Mouse (Mus musculus): Measurements from ENCODE around the gene Cks2. TPM values are rescaled to one million over a fixed set of nuclear protein-coding genes. Genes with fewer than 3 reads are reported as not detected.
"Not testable (repeated sequence)": the region's sequence is repeated elsewhere in the genome, so short reads cannot be mapped to it uniquely, and the experiment has no call there.

Cks2 gene
- polyA plus RNA-seq, 1 experiment from 2014 or later = 433 TPM

- no peak overlapping the region for H3K9ac ChIP-seq
- H3K36me3 ChIP-seq = peaks cover 85% of the 10 kb centered on the region
- WGBS (ENCODE audit: insufficient replicate concordance) = 86% methylated on average over 9 of the region's 9 CpGs
These were observed 8.9 kb downstream of the Cks2 start for GRCm38 (mm10) chr13:51653961-51654360.

GRCm38 (mm10) chr13:51656516-51657235 is 11.6 kb downstream of the Cks2 start:
- Histone ChIP-seq H3K4me2 (no peak overlapping the region), H3K4me3 (replicated peaks) (no peak overlapping the region), H3K9ac (no peak overlapping the region), H3K36me3 (peaks cover 94% of the 10 kb centered on the region), H3K27me3 (no peaks in the 10 kb centered on the region), H3K27ac (no peak overlapping the region), H3K9me3 (replicated peaks) (no peaks in the 10 kb centered on the region), H3K4me1 (replicated peaks) (peaks cover 18% of the 10 kb centered on the region)
- no peak for DNase-seq
- WGBS (ENCODE audit: insufficient replicate concordance) = 90% methylated on average over 13 of the region's 13 CpGs
- no peak for ATAC-seq (ENCODE audit: low read depth)

More at GRCm38 (mm10) chr13:51653961-51654360, 8.9 kb downstream of the Cks2 start:
- H3K4me1 ChIP-seq (replicated peaks) = peaks cover 35% of the 10 kb centered on the region
- no peaks in the 10 kb centered on the region for H3K9me3 ChIP-seq (replicated peaks)
- no peak overlapping the region for H3K4me2 ChIP-seq
- DNase-seq (no peak), ATAC-seq (ENCODE audit: low read depth) (no peak)
- no peaks in the 10 kb centered on the region for H3K27me3 ChIP-seq
- H3K27ac ChIP-seq = no peak overlapping the region
- no peak overlapping the region for H3K4me3 ChIP-seq (replicated peaks)

- no peaks in the 10 kb centered on the region for H3K27me3 ChIP-seq
- no peak overlapping the region for H3K4me2 ChIP-seq
- H3K4me1 ChIP-seq (replicated peaks) = peaks cover 6% of the 10 kb centered on the region; the same call in 1 of the 2 replicates
- DNase-seq (no peak), ATAC-seq (ENCODE audit: low read depth) (no peak)
- H3K9ac ChIP-seq = no peak overlapping the region
- 61% methylated on average over 3 of the region's 3 CpGs for WGBS (ENCODE audit: insufficient replicate concordance)
- peaks cover 99% of the 10 kb centered on the region for H3K36me3 ChIP-seq
- no peak overlapping the region for H3K27ac ChIP-seq
- no peaks in the 10 kb centered on the region for H3K9me3 ChIP-seq (replicated peaks)
- no peak overlapping the region for H3K4me3 ChIP-seq (replicated peaks)
These were observed 13.1 kb downstream of the Cks2 start for GRCm38 (mm10) chr13:51658094-51658493.

GRCm38 (mm10) chr13:51659573-51659972 is 14.5 kb downstream of the Cks2 start:
- H3K4me3 ChIP-seq (replicated peaks) = no peak overlapping the region
- 89% methylated on average over 7 of the region's 7 CpGs for WGBS (ENCODE audit: insufficient replicate concordance)
- DNase-seq = no peak
- H3K9ac ChIP-seq = no peak overlapping the region
- H3K9me3 ChIP-seq (replicated peaks) = no peaks in the 10 kb centered on the region
- H3K27me3 ChIP-seq = no peaks in the 10 kb centered on the region
- H3K27ac ChIP-seq = no peak overlapping the region
- H3K4me1 ChIP-seq (replicated peaks) = no peaks in the 10 kb centered on the region
- no peak overlapping the region for H3K4me2 ChIP-seq
- H3K36me3 ChIP-seq = peaks cover 97% of the 10 kb centered on the region
- ATAC-seq (ENCODE audit: low read depth) = no peak

GRCm38 (mm10) chr13:51663561-51663960 is 18.5 kb downstream of the Cks2 start:
- DNase-seq (no peak), ATAC-seq (ENCODE audit: low read depth) (no peak)
- Histone ChIP-seq H3K4me2 (no peak overlapping the region), H3K4me1 (replicated peaks) (no peaks in the 10 kb centered on the region), H3K4me3 (replicated peaks) (no peak overlapping the region), H3K27me3 (no peaks in the 10 kb centered on the region), H3K36me3 (peaks cover 97% of the 10 kb centered on the region), H3K27ac (no peak overlapping the region), H3K9me3 (replicated peaks) (no peaks in the 10 kb centered on the region), H3K9ac (no peak overlapping the region)
- 82% methylated on average over 2 of the region's 2 CpGs for WGBS (ENCODE audit: insufficient replicate concordance)

GRCm38 (mm10) chr13:51668195-51668594 is 23.2 kb downstream of the Cks2 start:
- not testable (repeated sequence) for H3K27me3 ChIP-seq; H3K9ac ChIP-seq; H3K27ac ChIP-seq; H3K4me2 ChIP-seq; H3K4me3 ChIP-seq (replicated peaks); H3K9me3 ChIP-seq (replicated peaks); DNase-seq; H3K4me1 ChIP-seq (replicated peaks); ATAC-seq (ENCODE audit: low read depth)
- H3K36me3 ChIP-seq = peaks cover 93% of the 10 kb centered on the region
- WGBS (ENCODE audit: insufficient replicate concordance) = 85% methylated on average over 12 of the region's 12 CpGs

- Histone ChIP-seq H3K4me1 (replicated peaks) (peaks cover 40% of the 10 kb centered on the region), H3K9me3 (replicated peaks) (no peaks in the 10 kb centered on the region), H3K27me3 (no peaks in the 10 kb centered on the region), H3K4me2 (no peak overlapping the region), H3K27ac (peak overlapping the region; percentile 53), H3K4me3 (replicated peaks) (no peak overlapping the region), H3K9ac (no peak overlapping the region), H3K36me3 (peaks cover 95% of the 10 kb centered on the region)
- WGBS (ENCODE audit: insufficient replicate concordance) = 74% methylated on average over 4 of the region's 4 CpGs
- no peak for DNase-seq
- ATAC-seq (ENCODE audit: low read depth) = no peak
These were observed 31.6 kb downstream of the Cks2 start for GRCm38 (mm10) chr13:51676641-51677040.

- no peak overlapping the region for H3K4me3 ChIP-seq (replicated peaks)
- H3K36me3 ChIP-seq = peaks cover 95% of the 10 kb centered on the region
- no peak for DNase-seq
- H3K9me3 ChIP-seq (replicated peaks) = no peaks in the 10 kb centered on the region
- peak overlapping the region; percentile 47; the same call in 1 of the 2 replicates for H3K9ac ChIP-seq
- ATAC-seq (ENCODE audit: low read depth) = no peak
- peaks cover 40% of the 10 kb centered on the region for H3K4me1 ChIP-seq (replicated peaks)
- peak overlapping the region; percentile 74 for H3K27ac ChIP-seq
- peak overlapping the region; percentile 41; the same call in 1 of the 2 replicates for H3K4me2 ChIP-seq
- H3K27me3 ChIP-seq = no peaks in the 10 kb centered on the region
- WGBS (ENCODE audit: insufficient replicate concordance) = 74% methylated on average over 12 of the region's 12 CpGs
These were observed 32.0 kb downstream of the Cks2 start for GRCm38 (mm10) chr13:51677041-51677440.

- Histone ChIP-seq H3K4me2 (peak overlapping the region; percentile 41), H3K36me3 (peaks cover 98% of the 10 kb centered on the region), H3K4me1 (replicated peaks) (peaks cover 40% of the 10 kb centered on the region), H3K9me3 (replicated peaks) (no peaks in the 10 kb centered on the region), H3K4me3 (replicated peaks) (no peak overlapping the region), H3K27ac (peak overlapping the region; percentile 74), H3K9ac (peak overlapping the region; percentile 47), H3K27me3 (no peaks in the 10 kb centered on the region)
- DNase-seq (peak; percentile 53), ATAC-seq (ENCODE audit: low read depth) (peak; percentile 90)
- WGBS (ENCODE audit: insufficient replicate concordance) = 31% methylated on average over 7 of the region's 7 CpGs
These were observed 32.7 kb downstream of the Cks2 start for GRCm38 (mm10) chr13:51677630-51678185.

GRCm38 (mm10) chr13:51678687-51679086 is 33.7 kb downstream of the Cks2 start:
- DNase-seq (no peak), ATAC-seq (ENCODE audit: low read depth) (no peak)
- no peak overlapping the region for H3K27ac ChIP-seq
- H3K27me3 ChIP-seq = no peaks in the 10 kb centered on the region
- no peak overlapping the region for H3K9ac ChIP-seq
- no peak overlapping the region for H3K4me3 ChIP-seq (replicated peaks)
- peaks cover 40% of the 10 kb centered on the region for H3K4me1 ChIP-seq (replicated peaks)
- peaks cover 100% of the 10 kb centered on the region for H3K36me3 ChIP-seq
- 87% methylated on average over 6 of the region's 6 CpGs for WGBS (ENCODE audit: insufficient replicate concordance)
- no peak overlapping the region for H3K4me2 ChIP-seq
- H3K9me3 ChIP-seq (replicated peaks) = no peaks in the 10 kb centered on the region

- DNase-seq (no peak), ATAC-seq (ENCODE audit: low read depth) (peak; percentile 60)
- Histone ChIP-seq H3K4me2 (no peak overlapping the region), H3K4me1 (replicated peaks) (peaks cover 44% of the 10 kb centered on the region), H3K4me3 (replicated peaks) (no peak overlapping the region), H3K9me3 (replicated peaks) (no peaks in the 10 kb centered on the region), H3K27ac (no peak overlapping the region), H3K9ac (no peak overlapping the region), H3K36me3 (peaks cover 99% of the 10 kb centered on the region), H3K27me3 (no peaks in the 10 kb centered on the region)
- 48% methylated on average over 4 of the region's 4 CpGs for WGBS (ENCODE audit: insufficient replicate concordance)
These were observed 34.3 kb downstream of the Cks2 start for GRCm38 (mm10) chr13:51679332-51679731.

GRCm38 (mm10) chr13:51681076-51681475 is 36.0 kb downstream of the Cks2 start:
- no peak for ATAC-seq (ENCODE audit: low read depth)
- H3K27ac ChIP-seq = no peak overlapping the region
- H3K4me2 ChIP-seq = no peak overlapping the region
- no peak overlapping the region for H3K4me3 ChIP-seq (replicated peaks)
- H3K9ac ChIP-seq = no peak overlapping the region
- H3K36me3 ChIP-seq = peaks cover 99% of the 10 kb centered on the region
- H3K27me3 ChIP-seq = no peaks in the 10 kb centered on the region
- 81% methylated on average over 5 of the region's 5 CpGs for WGBS (ENCODE audit: insufficient replicate concordance)
- no peak for DNase-seq
- peaks cover 58% of the 10 kb centered on the region for H3K4me1 ChIP-seq (replicated peaks)
- no peaks in the 10 kb centered on the region for H3K9me3 ChIP-seq (replicated peaks)
